Mouse (Mus musculus) thymus, adult 2 months (tissue): ENCODE measurements around the gene Hint2. TPM values are rescaled to one million over a fixed set of nuclear protein-coding genes. Genes with fewer than 3 reads are reported as not detected.

Experiments
- DNase-seq: peaks from one replicate; pipeline ENCODE4 v3.0.0; 2021
- H3K27ac ChIP-seq: fragments of 200-500 bp; 2 replicates; pipeline ENCODE4 v1.5.1; 2012; ENCODE audit warnings: low read length, control low read depth; ENCODE audit not compliant: control insufficient read depth, insufficient read depth
- H3K27me3 ChIP-seq: fragments of 200-500 bp; 2 replicates; pipeline ENCODE4 v1.6.1; 2012; ENCODE audit warnings: mild to moderate bottlenecking, low read length, moderate library complexity, mixed read lengths; ENCODE audit not compliant: control insufficient read depth, insufficient read depth
- H3K36me3 ChIP-seq: fragments of 200-500 bp; 2 replicates; pipeline ENCODE4 v1.6.1; 2012; ENCODE audit warnings: mild to moderate bottlenecking, low read length, moderate library complexity; ENCODE audit not compliant: control insufficient read depth, insufficient read depth
- H3K4me1 ChIP-seq: fragments of 200-500 bp; replicated peaks from 2 replicates; pipeline ENCODE4 v1.6.1; 2012; ENCODE audit warnings: low read length; ENCODE audit not compliant: control insufficient read depth, insufficient read depth
- H3K4me3 ChIP-seq: fragments of 200-500 bp; 2 replicates; pipeline ENCODE4 v1.5.1; 2012; ENCODE audit warnings: mild to moderate bottlenecking, low read length, control low read depth, moderate library complexity; ENCODE audit not compliant: control insufficient read depth, insufficient read depth
- CTCF ChIP-seq: fragments of 200-500 bp; IDR thresholded peaks from 2 replicates; pipeline ENCODE4 v1.5.1; 2012; ENCODE audit warnings: mild to moderate bottlenecking, control low read depth, low read length, moderate library complexity, borderline replicate concordance; ENCODE audit not compliant: control insufficient read depth, poor library complexity, insufficient read depth; ENCODE audit errors: extremely low read depth
- POLR2A ChIP-seq: fragments of 200-500 bp; IDR thresholded peaks from 2 replicates; pipeline ENCODE4 v1.6.1; 2012; ENCODE audit warnings: mild to moderate bottlenecking, low read length, control low read depth, moderate library complexity; ENCODE audit not compliant: control insufficient read depth, poor library complexity, insufficient read depth; ENCODE audit errors: extremely low read depth
- WGBS: fragments of 180-500 bp; shearing (Covaris S2); methylation state at CpG from one replicate; pipeline ENCODE4 v1.1.7; 2018; 5-methylcytosine and 5-hydroxymethylcytosine counted together
- polyA plus RNA-seq: library from polyadenylated mRNA; depleted of rRNA; stranded (reverse); fragments of >200 nt; gene quantifications from 2 replicates; pipeline ENCODE4 v1.2.3, GENCODE M21; 2012

The Hint2 gene
- polyA plus RNA-seq, 1 experiment: 41.5 TPM

GRCm38 (mm10) chr4:43655656-43656338, 469 bp downstream of the Hint2 start:
- H3K27me3 ChIP-seq: no peaks in the 10 kb centered on the region
- no peak overlapping the region for H3K27ac ChIP-seq
- H3K4me3 ChIP-seq: peak overlapping the region; percentile 96
- 13% methylated on average over 34 of the region's 34 CpGs for WGBS
- peak; percentile 11; the same call in 1 of the 2 replicates for TF ChIP-seq CTCF
- TF ChIP-seq POLR2A: no peak
- H3K4me1 ChIP-seq: peaks cover 4% of the 10 kb centered on the region
- H3K36me3 ChIP-seq: no peaks in the 10 kb centered on the region
- DNase-seq: no peak

GRCm38 (mm10) chr4:43653161-43654015, 2.9 kb downstream of the Hint2 start, which contains the start of gene Spag8:
Gene Spag8, minus strand, starts transcription at chr4:43653594.
- 51% methylated on average over 24 of the region's 24 CpGs for WGBS

GRCm38 (mm10) chr4:43652726-43653125, 3.5 kb downstream of the Hint2 start:
- TF ChIP-seq CTCF (no peak), POLR2A (no peak)
- no peak overlapping the region for H3K27ac ChIP-seq
- no peak overlapping the region for H3K4me3 ChIP-seq
- H3K27me3 ChIP-seq: no peaks in the 10 kb centered on the region
- no peak for DNase-seq
- peaks cover 4% of the 10 kb centered on the region for H3K4me1 ChIP-seq
- H3K36me3 ChIP-seq: no peaks in the 10 kb centered on the region
- WGBS: 93% methylated on average over 4 of the region's 4 CpGs

More at GRCm38 (mm10) chr4:43653161-43654015, 2.9 kb downstream of the Hint2 start, which contains the start of gene Spag8:
- TF ChIP-seq POLR2A: no peak
- TF ChIP-seq CTCF: no peak
- H3K36me3 ChIP-seq: no peaks in the 10 kb centered on the region
- H3K4me1 ChIP-seq: peaks cover 4% of the 10 kb centered on the region
- peak; percentile 27 for DNase-seq
- H3K4me3 ChIP-seq: no peak within 1 kb of the TSS
- H3K27ac ChIP-seq: no peak within 1 kb of the TSS
- H3K27me3 ChIP-seq: no peaks in the 10 kb centered on the region

- DNase-seq: no peak
- Histone ChIP-seq H3K36me3 (no peaks in the 10 kb centered on the region), H3K27me3 (no peaks in the 10 kb centered on the region), H3K4me3 (no peak overlapping the region), H3K27ac (no peak overlapping the region), H3K4me1 (no peaks in the 10 kb centered on the region)
- TF ChIP-seq CTCF (no peak), POLR2A (no peak)
- WGBS: 97% methylated on average over 3 of the region's 3 CpGs
Observed at GRCm38 (mm10) chr4:43649783-43650182, 6.5 kb downstream of the Hint2 start.

GRCm38 (mm10) chr4:43640491-43640890, 15.8 kb downstream of the Hint2 start:
- DNase-seq: no peak
- Histone ChIP-seq H3K27me3 (no peaks in the 10 kb centered on the region), H3K27ac (no peak overlapping the region), H3K4me1 (no peaks in the 10 kb centered on the region), H3K4me3 (no peak overlapping the region), H3K36me3 (no peaks in the 10 kb centered on the region)
- TF ChIP-seq POLR2A (no peak), CTCF (no peak)
- WGBS: 95% methylated on average over 6 of the region's 6 CpGs

- no peaks in the 10 kb centered on the region for H3K36me3 ChIP-seq
- no peak for DNase-seq
- WGBS: 87% methylated on average over 9 of the region's 9 CpGs
- no peak overlapping the region for H3K4me3 ChIP-seq
- H3K27me3 ChIP-seq: no peaks in the 10 kb centered on the region
- H3K27ac ChIP-seq: no peak overlapping the region
- TF ChIP-seq POLR2A: no peak
- no peak for TF ChIP-seq CTCF
- no peaks in the 10 kb centered on the region for H3K4me1 ChIP-seq
Observed at GRCm38 (mm10) chr4:43640076-43640475, 16.2 kb downstream of the Hint2 start.
